Mouse (Mus musculus): Measurements from ENCODE around the gene Cnga4.

GRCm38 (mm10) chr7:105367930-105368329 lies 36.4 kb upstream of the Cnga4 start, which contains the start of gene Olfr692:
- TF ChIP-seq POLR2A (IDR thresholded peaks at IDR 0.05; ENCODE audit: control insufficient read depth, low read depth, low read length), result no peak
- no peak for TF ChIP-seq CTCF (IDR thresholded peaks at IDR 0.05; ENCODE audit: control insufficient read depth, insufficient read depth, insufficient replicate concordance, low read depth, low read length)

All from testis, adult 2 months (tissue).